Mouse (Mus musculus): ENCODE measurements around the gene Cldn6.

DNA sequence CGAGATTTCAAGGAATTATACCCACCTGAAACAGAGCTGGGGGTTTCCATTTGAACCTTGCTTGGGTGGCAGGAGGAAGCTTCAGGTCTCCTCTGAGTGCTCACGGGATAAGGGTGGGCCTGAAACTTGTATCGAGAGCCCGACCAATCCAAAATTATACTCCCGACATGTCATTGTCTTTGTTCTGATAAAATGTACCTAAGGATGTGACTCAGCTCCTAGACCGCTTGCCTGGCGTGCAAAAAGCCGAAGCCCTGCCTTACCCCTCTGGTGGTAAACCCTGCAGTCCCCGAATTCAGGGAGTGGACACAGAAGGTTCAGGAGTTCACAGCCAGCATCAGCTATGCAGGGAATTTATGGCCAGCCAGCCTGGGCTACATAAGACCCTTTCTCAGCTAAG, 1.3 kb downstream of the Cldn6 start:
- no peak for TF ChIP-seq CTCF (conservative IDR thresholded peaks at IDR 0.05; ENCODE audit: insufficient read depth, insufficient read length, low read depth, low read length)
- no peak for TF ChIP-seq POLR2A (IDR thresholded peaks at IDR 0.05; ENCODE audit: low read depth, low read length)
